Mouse (Mus musculus) right cerebral cortex, postnatal 10 days (tissue): ENCODE measurements around the gene Adk.

Experiments
- DNase-seq, 2 experiments: peaks; one replicate each; pipeline ENCODE4 v3.0.0; 2021; ENCODE audit warnings: low spot score in 2 of 2

Gene Adk

DNA sequence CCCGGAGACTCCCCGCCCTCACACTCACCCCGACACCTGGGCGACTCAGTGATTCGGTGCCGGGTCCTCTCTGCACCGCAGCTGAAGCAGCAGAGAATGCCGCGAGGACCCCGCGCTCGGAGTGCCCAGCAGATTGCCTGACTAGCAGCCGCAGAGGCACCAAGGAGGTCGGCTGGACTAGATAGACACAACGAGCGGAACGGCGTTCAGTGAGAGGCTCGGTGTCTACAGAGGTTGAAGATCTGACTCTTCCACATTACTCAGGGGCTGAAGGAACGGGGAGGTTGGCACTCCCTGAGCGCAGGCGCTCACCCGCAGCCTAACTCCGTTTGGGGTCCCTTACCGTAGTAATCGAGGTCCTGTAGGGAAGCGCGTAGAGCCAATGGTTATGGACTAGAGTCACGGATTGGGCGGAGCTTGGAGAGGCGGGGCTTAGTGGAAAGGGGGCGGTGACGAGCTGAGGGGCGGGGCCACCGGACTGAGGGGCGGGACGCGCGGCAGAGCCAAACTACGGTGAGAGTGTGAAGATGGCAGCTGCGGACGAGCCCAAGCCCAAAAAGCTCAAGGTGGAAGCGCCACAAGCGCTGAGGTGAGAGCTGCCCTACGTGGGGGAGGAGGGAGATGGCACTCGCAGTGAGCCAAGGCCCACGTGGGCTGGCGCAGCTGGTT, at the start of gene Adk, which contains the start of gene Ap3m1:
Adk (plus strand) TSS at position 463 of the 669 bp plus-strand sequence.
Ap3m1 (minus strand) TSS at position 397 of the 669 bp plus-strand sequence.
- DNase-seq: peak; percentile 95 to 96

- no peak for DNase-seq
Observed at GRCm38 (mm10) chr14:21013800-21014334, 38.5 kb upstream of the Adk start.

GRCm38 (mm10) chr14:21017871-21018270, 34.5 kb upstream of the Adk start:
- no peak for DNase-seq

DNA sequence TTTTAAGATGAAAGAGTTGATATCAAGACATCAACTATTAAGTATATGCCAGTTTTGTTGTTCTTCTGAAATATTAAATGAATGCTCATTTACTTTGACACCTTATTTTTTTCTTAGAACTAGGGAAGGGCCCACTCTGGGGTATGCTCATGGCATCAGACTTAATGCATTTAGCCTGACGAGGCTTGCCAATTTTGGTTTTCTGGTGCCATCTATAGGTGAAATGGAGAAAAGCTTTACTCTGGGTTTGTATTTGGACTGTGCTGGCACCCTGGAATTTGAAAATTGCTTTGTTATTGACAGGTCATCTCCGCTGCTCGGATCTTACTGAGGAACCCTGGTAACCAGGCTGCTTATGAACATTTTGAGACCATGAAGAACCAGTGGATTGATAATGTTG, 33.4 kb upstream of the Adk start:
- peak; percentile 39 to 57 for DNase-seq

GRCm38 (mm10) chr14:21020435-21020834, 31.9 kb upstream of the Adk start:
- peak; percentile 71 to 81 for DNase-seq

GRCm38 (mm10) chr14:21027542-21027941, 24.8 kb upstream of the Adk start:
- no peak for DNase-seq

DNA sequence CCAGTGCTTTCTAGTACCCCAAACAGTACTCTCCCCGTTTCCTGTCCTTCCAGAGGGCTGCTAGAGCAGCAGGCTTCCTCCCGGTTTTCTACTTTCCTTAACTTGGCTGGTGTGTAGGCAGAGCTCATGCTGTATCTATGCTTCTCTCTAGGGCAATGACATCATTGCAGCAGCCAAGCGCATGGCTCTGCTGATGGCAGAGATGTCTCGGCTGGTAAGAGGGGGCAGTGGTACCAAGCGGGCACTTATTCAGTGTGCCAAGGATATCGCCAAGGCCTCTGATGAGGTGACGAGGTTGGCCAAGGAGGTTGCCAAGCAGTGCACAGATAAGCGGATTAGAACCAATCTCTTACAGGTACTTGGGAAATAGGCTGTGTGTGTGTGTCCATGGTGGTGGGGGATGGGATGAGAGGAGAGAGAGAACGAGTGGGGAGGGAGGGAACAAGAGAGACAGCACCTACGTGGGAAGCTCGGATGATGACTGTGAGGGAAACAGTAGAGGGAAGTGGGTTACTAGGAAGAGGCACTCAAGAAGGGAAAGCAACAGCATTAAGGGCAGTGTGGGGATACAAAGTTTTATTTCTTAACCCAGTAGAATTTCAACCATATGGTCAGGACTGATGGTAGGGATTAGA, 23.2 kb upstream of the Adk start:
- DNase-seq: no peak

GRCm38 (mm10) chr14:21031783-21032511, 20.4 kb upstream of the Adk start:
- peak; percentile 33 to 58 for DNase-seq

GRCm38 (mm10) chr14:21034271-21034670, 18.1 kb upstream of the Adk start:
- no peak for DNase-seq

GRCm38 (mm10) chr14:21034791-21035190, 17.6 kb upstream of the Adk start:
- no peak for DNase-seq

DNA sequence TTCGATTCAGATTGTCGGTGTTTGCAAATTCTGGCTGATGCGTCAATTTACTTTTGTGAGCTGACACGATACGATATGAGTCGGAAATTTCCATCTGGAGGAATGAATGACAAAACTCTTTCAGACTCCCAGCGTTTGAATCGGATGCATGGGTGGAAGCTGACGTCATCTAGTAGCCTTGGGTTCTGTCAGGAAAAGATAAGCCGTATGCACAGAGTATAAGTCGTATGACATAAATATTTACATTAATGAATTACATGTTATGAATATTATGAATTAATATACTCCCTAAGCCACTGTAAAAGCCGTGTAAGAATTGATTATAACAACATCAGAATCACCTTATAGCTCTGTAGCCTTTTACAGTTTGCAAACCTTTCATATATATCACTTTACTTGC, 13.3 kb upstream of the Adk start:
- no peak for DNase-seq

DNA sequence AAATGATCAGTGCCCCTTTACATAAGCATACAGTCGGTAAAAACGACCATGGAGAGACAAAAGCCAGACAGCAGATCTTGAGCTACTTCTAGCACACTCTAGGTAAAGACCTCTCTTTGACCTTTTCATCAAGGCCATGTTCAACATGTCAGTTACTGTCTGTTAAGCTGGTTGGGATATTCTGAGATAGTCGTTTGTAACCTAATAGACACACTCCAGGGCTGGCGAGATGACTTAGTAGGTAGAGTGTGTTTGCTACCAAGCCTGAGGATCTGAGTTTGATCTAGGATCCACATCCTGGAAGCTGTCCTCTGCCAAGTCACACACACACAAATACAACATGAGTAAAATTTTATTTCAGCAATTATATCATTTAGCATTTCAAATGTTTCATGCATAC, 12.8 kb upstream of the Adk start:
- DNase-seq: no peak

DNA sequence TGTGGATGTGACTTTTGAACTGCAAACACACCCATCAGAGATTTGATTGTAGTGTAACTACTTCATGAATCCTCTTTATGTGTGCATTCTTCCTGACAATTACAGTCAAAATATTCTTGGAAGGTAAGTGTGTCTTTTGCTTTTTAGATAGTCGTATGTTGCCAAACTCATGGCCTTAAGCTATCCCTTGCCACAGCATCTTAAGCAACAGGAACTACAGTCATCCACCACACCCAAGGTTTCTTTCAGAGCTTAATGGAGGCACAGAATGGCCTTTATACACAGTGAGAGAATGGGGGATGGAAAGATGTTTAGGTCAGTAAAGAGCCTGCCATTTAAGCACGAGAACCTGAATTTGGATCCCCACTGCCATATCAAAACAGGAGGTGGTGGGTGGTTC, 4.5 kb upstream of the Adk start:
- DNase-seq: no peak

DNA sequence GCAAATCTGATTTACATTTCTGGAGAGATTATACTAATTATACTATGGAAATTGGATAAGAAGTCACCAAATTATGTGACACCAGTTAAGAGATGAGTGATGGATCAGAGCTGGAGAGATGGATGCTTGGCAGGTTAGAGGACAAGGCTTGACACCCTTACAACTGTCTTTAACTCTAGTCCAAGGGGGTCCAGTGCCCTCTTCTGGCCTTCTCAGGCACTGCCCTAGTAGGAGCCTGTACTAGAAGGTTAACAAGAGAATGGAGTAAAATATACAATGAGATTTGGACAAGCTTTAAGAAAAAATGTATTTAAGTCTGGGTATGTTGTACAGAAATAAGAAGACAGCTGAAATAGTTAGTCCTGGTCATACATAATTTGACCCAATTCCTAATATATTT, 3.5 kb upstream of the Adk start:
- peak in 1 of 2 experiments; percentile 44 for DNase-seq

DNA sequence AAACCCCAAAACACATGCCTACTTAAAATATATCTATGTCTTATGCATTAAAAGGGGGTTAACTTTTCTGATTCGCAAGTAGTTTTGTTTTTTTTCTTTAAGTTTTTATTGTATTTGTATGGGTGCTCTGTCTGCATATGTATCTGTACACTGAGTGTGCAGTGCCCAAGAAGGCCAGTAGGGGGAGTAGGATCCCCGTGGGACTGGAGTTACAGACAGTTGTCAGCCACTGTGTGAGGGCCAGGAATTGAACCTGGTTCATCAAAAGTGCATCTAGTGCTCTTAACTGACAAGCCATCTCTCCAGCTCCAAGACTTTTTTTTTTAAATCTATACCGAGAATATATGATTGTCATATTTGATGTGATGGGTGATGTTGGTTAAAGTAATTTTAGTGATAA, 1.6 kb upstream of the Adk start:
- DNase-seq: peak in 1 of 2 experiments; percentile 37

DNA sequence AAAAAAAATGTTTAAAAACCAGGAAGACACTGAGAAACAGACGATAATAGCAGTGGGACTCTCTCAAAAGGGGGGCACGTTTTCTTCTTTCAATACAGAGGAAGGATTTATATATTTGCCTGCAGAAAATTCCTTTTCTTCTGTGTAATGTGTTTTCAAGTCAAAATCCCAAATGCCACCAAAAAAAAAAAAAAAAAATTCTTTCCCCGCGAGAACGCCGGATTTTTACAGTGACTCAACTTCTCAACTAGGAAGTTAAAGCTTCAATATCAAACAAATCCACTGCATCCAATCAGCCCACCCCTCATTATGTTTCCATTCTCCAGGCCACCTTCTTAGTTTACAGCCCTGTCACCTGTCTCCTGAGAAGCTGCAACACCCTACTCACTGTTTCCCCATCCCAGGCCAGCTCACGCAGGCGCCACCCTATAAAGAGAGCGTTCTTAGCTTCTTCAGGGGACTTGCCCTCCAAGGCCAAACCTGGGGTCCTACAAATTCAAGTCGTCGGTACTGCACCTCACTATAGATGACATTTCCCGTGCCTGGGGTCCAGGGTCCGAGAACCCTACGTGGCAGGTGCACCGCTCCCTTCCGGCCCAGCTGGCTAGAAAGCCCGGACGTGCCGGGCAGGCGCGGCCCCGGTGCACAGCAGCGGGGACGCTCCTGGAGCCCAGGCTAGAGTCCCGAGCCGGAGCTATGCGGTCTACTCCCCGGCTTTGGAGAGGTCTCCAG, 828 bp upstream of the Adk start:
- no peak for DNase-seq

- peak; percentile 81 to 87 for DNase-seq
Observed at GRCm38 (mm10) chr14:21052781-21053130, 382 bp downstream of the Adk start.

- no peak for DNase-seq
Observed at GRCm38 (mm10) chr14:21053151-21053550, 777 bp downstream of the Adk start.

DNA sequence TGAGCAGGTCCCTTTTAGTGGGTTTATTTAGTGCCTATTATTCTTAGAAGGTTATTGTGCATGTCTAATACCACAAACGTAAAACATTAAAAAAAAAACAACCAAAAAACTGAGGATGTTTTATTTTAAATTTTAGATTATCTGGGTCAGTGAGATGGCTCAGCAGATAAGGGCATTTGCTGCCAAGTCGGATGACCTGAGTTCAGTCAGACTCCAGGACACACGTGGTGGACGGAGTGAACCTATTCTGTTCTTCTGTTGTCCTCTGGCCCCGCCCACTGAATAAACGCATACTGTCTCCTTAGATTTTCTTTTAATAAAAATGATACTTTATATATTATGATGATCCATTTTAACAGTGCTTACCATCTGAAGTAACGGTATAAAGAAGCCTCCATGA, 1.2 kb downstream of the Adk start:
- DNase-seq: peak in 1 of 2 experiments; percentile 37

- DNase-seq: no peak
Observed at GRCm38 (mm10) chr14:21058972-21059371, 6.6 kb downstream of the Adk start.

DNA sequence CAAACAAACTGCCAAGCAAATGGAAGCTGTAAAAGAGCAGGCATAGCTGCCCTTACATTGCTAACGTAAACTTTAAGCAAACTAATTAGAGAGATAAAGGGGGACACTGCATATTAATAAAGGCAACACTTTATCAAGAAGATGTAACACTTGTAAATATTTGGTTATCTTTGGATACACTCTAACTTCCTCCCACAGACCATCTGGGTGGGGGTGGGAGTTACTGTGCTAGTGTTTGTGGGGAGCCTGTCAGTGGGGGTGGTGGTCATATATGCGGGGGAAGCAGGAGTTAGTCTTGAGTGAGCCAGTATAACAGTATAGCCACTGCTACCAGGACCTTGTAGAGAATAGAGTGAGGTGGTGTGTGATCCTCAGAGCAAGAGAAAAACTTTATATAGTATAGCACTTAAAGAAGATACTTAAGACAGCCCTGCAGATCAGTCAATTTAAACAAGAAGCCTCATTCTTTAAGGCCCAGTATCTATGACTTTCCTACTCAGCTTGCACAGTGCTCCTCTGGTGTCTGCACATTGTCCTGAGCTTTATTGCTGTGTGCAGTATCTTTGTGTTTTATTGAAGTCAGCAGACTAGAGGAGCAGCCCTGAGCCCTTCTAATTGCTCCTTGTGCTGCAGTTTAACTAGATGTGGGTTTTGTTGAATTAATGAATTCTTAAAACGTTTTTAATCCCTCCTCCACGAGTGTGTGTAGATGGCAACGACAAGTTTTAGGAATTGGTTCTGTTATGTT, 10.6 kb downstream of the Adk start:
- no peak for DNase-seq
